Mouse (Mus musculus): Measurements from ENCODE around the gene Cdk14.

Gene Cdk14

GRCm38 (mm10) chr5:5206012-5206411 lies 214.1 kb downstream of the Cdk14 start:
- no peak for DNase-seq (ENCODE audit: extremely low spot score, low read depth, low spot score)

DNA sequence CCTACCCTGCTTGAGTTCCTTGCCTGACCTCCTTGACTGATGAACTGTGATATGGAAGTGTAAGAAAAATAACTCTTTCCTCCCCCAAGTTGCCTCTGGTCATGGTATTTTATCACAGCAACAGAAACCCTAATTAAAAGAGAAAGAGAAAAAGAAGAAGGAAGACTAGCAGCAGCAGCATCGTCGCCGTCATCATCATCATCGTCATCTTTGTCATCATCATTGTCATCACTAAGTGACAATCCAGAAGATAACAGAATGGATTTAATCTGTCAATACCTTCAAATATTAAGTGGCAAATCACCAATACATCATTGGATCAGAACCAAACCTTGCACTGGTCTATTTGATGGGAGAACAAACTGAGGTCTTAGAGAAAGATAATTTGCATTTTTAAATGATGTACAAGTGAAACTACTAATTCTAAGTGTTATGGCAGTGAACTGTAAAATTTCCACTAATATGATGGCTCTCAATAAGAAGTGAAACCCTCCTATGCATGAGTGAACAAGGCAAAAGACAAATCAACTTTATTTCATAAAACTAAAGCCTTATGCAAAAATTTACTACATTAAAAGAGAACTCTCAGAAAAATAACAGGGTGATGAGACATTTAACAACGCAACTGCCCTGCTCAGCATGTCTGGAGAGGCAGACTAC lies 225.4 kb downstream of the Cdk14 start:
- no peak for DNase-seq (ENCODE audit: extremely low spot score, low read depth, low spot score)

DNA sequence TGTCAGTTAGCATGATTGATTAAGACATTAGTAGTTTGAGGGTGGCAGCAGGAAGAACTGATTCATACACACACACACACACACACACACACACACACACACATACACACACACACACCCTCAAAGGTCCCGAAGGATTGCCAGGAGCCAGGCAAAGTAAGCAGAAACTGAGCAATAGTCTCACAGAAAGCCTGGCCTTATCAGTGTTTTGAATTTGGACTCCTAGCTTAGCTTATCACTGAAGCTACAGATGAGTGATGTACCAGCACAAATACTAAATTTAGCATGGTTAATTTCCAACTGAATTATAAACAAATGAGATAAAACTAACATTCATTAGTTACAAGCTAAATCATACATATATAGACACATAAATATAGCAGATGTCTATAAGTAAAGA lies 230.5 kb downstream of the Cdk14 start:
- no peak for DNase-seq (ENCODE audit: extremely low spot score, low read depth, low spot score)

DNA sequence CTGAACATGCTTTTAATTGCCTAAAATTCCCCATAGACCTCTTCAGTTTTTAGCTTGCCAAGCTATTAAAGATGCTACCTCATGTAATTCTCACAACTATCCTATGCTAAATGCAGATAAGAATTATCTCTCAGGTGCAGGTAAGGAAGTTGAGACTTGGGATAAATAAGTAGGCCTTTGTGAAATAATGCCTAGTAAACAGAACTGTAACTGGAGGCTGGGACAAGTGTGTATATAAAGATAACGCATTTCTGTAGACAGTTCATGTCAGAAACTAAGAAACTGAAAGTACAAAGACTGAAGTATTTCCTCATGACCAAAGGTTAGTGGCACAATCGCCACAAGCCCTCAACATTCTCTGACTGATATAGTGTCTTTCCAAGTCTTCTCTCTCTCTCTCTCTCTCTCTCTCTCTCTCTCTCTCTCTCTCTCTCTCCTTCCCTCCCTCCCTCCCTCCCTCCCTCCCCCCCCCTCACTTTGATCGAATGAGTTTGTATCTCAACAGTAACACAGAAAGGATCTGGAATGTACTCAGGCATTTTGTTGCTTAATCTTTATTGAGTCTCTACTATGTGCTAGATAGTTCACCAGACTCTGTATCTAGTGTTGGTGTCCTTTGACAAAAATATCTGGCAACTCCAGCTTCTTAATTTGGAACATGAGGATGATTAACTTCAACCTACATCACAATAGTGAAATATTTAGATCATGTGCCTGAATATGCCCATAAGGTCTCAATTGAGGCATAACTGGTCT lies 233.9 kb downstream of the Cdk14 start:
- no peak for DNase-seq (ENCODE audit: extremely low spot score, low read depth, low spot score)

- no peak for DNase-seq (ENCODE audit: extremely low spot score, low read depth, low spot score)
These were observed 234.6 kb downstream of the Cdk14 start for GRCm38 (mm10) chr5:5185521-5185920.

DNA sequence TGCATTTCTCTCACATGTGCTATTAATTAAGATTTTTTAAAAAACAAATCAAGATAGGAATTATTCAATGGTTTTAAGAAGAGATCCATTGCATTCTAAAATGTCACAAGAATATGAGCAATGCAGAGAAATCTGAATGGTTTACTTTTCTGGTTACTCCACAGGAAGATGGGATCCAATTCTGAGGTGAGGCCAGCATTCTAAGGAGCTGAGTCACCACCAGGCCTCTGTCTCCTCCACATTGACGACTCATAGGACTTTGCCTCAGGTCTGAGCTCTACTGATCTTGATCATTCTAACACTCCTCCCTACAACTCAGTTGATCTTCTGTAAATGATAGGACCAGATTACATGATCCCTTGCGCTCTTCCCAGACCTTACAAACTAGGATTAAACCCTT lies 239.4 kb downstream of the Cdk14 start:
- no peak for DNase-seq (ENCODE audit: extremely low spot score, low read depth, low spot score)

- no peak for DNase-seq (ENCODE audit: extremely low spot score, low read depth, low spot score)
These were observed 239.8 kb downstream of the Cdk14 start for GRCm38 (mm10) chr5:5180311-5180710.

- no peak for DNase-seq (ENCODE audit: extremely low spot score, low read depth, low spot score)
These were observed 244.1 kb downstream of the Cdk14 start for GRCm38 (mm10) chr5:5176052-5176451.

DNA sequence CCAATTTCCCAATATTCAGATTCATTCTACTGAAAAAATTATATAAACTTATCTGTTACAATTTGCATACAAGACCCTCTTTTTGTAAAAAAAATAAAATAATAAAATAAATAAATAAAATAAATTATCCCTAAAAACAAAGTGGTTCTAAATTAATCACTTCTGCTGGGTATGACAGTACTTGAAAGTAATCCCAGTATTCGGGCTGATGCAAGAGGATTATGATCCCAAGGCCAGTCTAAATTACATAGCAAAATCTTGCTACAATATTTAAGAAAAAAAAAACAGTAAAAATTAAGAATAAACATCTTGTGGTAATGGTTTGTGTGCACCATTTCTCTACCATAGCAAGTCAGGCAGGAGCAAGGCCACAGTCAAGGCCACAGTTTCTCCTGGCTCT lies 244.5 kb downstream of the Cdk14 start:
- no peak for DNase-seq (ENCODE audit: extremely low spot score, low read depth, low spot score)

DNA sequence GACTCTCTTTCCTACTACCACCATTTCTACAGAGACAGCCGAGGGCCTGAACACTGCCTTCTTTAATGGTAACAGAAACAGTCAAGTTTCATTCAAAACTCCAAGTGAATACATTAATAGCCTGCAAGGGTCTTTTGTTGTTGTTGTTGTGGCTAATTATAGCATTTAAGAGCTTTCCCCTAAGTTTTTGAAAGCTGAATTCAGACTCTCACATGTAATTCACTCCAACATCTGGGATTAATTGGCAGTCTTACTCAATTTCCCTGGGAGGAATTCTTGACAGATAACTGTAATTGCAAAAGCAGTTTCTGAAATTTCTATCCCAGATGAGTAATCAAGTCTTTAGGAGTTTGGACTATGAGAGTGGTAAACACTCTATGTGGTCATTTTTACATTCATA lies 245.0 kb downstream of the Cdk14 start:
- peak; percentile 14 for DNase-seq (ENCODE audit: extremely low spot score, low read depth, low spot score)

GRCm38 (mm10) chr5:5166086-5166485 lies 254.0 kb downstream of the Cdk14 start:
- DNase-seq (ENCODE audit: extremely low spot score, low read depth, low spot score), result no peak

DNA sequence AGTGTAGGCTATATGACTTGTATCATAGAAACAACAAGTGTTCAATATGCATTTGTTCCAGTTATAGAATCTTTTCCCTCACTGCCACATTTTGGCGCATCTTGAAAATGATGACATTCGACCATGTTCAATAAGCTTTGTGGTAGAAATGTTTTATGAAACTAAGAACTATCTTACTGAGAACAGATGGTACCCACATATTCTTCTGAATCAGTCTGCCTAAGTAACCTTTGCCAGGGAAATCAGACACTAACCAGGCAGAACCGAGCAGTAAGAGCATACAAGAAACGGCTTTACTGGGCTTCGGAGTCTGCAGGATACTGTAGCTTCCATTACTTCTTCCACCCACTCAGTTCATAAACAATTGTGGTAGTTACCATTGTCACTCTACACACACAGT lies 255.8 kb downstream of the Cdk14 start:
- no peak for DNase-seq (ENCODE audit: extremely low spot score, low read depth, low spot score)

GRCm38 (mm10) chr5:5163823-5164222 lies 256.3 kb downstream of the Cdk14 start:
- no peak for DNase-seq (ENCODE audit: extremely low spot score, low read depth, low spot score)

GRCm38 (mm10) chr5:5159521-5159920 lies 260.6 kb downstream of the Cdk14 start:
- DNase-seq (ENCODE audit: extremely low spot score, low read depth, low spot score), result no peak

DNA sequence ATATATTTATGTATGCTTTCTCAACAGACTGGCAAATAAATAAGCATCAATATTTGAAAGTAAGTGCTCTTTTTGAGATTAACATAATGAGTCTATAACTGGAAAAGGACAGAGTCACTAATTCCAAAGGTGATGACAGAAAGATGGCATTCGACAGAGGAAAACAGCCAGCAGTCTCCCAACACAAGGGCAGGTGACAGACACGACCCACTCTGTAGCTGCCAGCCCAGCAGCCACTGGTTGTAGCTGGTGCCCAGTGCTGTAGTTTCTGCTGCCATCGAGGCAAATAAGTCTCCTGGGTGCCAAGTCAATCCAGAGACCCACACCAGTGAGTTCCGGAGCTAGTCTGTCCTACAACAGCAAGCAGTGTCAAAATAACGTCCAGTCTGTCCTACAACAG lies 280.3 kb downstream of the Cdk14 start:
- DNase-seq (ENCODE audit: extremely low spot score, low read depth, low spot score), result no peak

- DNase-seq (ENCODE audit: extremely low spot score, low read depth, low spot score), result no peak
These were observed 285.1 kb downstream of the Cdk14 start for GRCm38 (mm10) chr5:5134905-5135511.

DNA sequence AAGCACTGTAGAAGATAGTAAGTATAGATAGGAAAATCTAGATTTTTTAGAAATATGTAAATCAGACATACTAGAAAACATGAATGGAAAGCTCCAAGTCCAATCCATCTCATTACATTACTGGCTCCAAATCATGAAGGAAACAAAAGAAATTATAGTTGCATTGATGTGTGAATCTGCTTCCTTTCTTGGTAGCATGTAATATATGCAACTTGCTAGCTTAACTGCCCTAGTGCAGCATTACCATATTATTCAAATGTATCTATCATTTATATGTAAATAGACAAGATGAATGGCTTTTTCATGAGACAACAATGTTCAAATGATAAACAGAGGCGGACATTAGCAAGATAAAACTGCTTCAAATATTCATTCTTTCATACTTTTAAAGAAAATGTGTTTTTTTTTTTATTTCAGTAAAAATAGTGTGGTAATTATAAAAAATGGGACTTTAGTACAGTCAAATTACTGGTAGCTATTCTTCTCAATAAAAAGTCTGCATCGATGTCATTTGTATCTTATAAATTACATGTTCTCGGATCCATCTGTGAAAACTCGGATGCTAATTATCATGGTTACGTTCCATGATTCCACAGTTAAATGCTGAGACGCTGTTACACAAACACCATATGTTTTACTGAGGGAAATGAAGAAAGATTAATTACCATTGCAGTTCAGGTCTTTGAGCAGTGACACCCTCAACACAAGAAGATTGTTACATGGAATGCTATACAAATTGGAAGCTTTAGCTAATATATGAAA lies 285.8 kb downstream of the Cdk14 start:
- no peak for DNase-seq (ENCODE audit: extremely low spot score, low read depth, low spot score)

GRCm38 (mm10) chr5:5128852-5129251 lies 291.3 kb downstream of the Cdk14 start:
- DNase-seq (ENCODE audit: extremely low spot score, low read depth, low spot score), result no peak

DNA sequence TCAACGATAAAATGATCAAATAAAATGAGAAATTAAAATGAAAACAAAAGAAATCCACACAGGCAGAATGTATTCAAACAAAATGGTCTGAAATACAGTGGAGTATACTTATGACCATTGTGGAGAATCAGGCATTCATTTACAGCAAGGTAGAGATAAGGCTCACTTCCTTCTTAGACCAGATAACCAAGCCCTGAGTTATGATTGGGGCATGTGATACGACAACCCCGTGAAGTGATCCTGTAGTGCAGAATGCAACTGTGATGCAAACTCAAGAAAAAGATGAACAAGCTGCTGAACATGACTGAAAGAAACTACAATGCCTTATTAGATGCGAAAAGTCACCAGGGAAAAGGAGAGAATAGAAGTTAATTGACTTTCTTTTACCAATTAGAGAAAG lies 295.5 kb downstream of the Cdk14 start:
- DNase-seq (ENCODE audit: extremely low spot score, low read depth, low spot score), result no peak

DNA sequence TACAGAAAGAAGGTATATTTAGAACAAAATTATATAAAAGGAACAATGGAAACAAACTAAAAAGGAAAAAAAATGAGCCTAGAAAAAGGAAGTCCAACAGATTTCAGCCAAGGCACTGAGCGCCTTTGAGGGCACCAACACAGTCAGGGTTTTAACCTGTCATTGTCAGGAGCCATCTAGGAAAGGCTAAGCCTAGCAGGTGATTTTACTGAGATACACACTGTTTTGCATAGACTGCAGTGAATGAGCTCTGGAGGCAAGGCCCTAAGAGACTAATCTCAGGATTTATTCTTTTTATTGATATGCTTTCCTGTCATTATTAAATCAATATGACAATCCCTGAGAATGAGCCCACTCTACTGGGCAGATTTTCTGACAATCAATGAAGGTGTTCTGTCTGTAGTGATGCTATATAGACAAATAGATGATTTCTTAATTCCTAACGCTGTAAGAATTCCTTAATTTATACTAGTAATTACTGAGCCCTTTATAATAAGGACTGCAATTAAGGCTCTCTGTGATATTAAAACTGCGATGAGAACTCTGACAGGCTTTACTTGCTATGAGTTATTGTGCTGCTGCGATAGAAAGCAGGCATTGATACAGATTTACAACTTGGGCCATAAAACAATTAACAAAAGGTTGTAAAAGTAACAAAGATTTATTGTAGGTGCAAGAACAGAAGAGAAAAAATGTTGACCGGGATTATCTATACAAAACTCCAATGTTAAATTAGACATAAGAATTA lies 303.2 kb downstream of the Cdk14 start:
- DNase-seq (ENCODE audit: extremely low spot score, low read depth, low spot score), result peak; percentile 6

- DNase-seq (ENCODE audit: extremely low spot score, low read depth, low spot score), result no peak
These were observed 304.6 kb downstream of the Cdk14 start for GRCm38 (mm10) chr5:5115546-5115945.

All from hindlimb bud, embryonic 11.5 days (tissue).